16 mouse cellular contexts compared by ENCODE assay signal in genomic region chr5:91566591-91566990, GRCm38 (mm10). TPM values are rescaled to one million over a fixed set of nuclear protein-coding genes. Genes with fewer than 3 reads are reported as not detected.
A peak's percentile ranks its signal among the peaks of the same experiment; 100 is the strongest.
DNase-seq lines count a peak whose midpoint lies in the region; ATAC-seq lines count a peak whose summit lies in the region.
"Had no signal": no experiment of that assay in that cellular context is flagged by ENCODE, and none has a peak within 500 bp of the region (broad histone marks: within the 10 kb centered on the region; RNA-seq: fewer than 3 reads in every experiment).

No protein-coding gene starts in this region.

- no peak for ATAC-seq in monocyte, adult 5-6 weeks (replicated peaks; ENCODE audit: insufficient number of reproducible peaks, low FRiP score, low TSS enrichment, poor library complexity, severe bottlenecking)
- ATAC-seq: midbrain, embryonic 16.5 days; Patski had no signal

- peak; percentile 59 for DNase-seq in heart, adult 11 months
- DNase-seq in heart, postnatal 10 days: no peak
- peak; percentile 8 for DNase-seq in NIH3T3 (ENCODE audit: low read depth)
- DNase-seq in adrenal gland, postnatal 25 days: peak; percentile 5
- peak; percentile 61 for DNase-seq in skeletal muscle tissue, adult 2 months (ENCODE audit: low read depth, low spot score)
- DNase-seq in right cerebral cortex, adult 2 months (ENCODE audit: low spot score in 2 of 2): no peak
- no peak for DNase-seq in left cerebral cortex, postnatal 36 days (ENCODE audit: low spot score in 2 of 2)
- DNase-seq: cerebellum, adult 9-10 months; gastrocnemius, postnatal 36 days; heart, postnatal 36 days; kidney, adult 2 months; right cerebral cortex, adult 18-20 months; thymus, postnatal 36 days had no signal

- intact Hi-C loops in heart, postnatal 10 days (cut with DNase I): no loop called here
- intact Hi-C loops in left cerebral cortex, postnatal 36 days (cut with DNase I): no loop called here

RNA-seq across cellular contexts. Expression of gene Parm1, which starts 49.2 kb away (rescaled TPM):
- 10 to 100 TPM; 62.5 to 71.7 TPM for total RNA-seq in heart, postnatal 10 days (2021)
- total RNA-seq in adrenal gland, postnatal 25 days (2021): 121 TPM in 2 replicates
- 1.1 to 2.5 TPM in 2 of 3 replicates, not detected in the other for total RNA-seq in monocyte, adult 5-6 weeks (2017)
- 10 to 100 TPM; 35.3 to 41.9 TPM for total RNA-seq in left cerebral cortex, postnatal 36 days (2021)

Comparison
In these comparisons a context has a peak if more than half of its experiments do, and no peak if none do; other contexts are left out.
1. DNase-seq: peak in heart, adult 11 months (single experiment), NIH3T3 (single experiment), adrenal gland, postnatal 25 days (single experiment) and skeletal muscle tissue, adult 2 months (single experiment); none in heart, postnatal 10 days (0 of 2), right cerebral cortex, adult 2 months (0 of 2) and left cerebral cortex, postnatal 36 days (0 of 2).
2. RNA of gene Parm1, which starts 49.2 kb away (total RNA-seq): 121 TPM in adrenal gland, postnatal 25 days, 62.5 to 71.7 TPM in heart, postnatal 10 days and 35.3 to 41.9 TPM in left cerebral cortex, postnatal 36 days; 1.1 to 2.5 TPM in monocyte, adult 5-6 weeks; every median in the first group is over 10 times any median in the second.